In the genomic region with DNA sequence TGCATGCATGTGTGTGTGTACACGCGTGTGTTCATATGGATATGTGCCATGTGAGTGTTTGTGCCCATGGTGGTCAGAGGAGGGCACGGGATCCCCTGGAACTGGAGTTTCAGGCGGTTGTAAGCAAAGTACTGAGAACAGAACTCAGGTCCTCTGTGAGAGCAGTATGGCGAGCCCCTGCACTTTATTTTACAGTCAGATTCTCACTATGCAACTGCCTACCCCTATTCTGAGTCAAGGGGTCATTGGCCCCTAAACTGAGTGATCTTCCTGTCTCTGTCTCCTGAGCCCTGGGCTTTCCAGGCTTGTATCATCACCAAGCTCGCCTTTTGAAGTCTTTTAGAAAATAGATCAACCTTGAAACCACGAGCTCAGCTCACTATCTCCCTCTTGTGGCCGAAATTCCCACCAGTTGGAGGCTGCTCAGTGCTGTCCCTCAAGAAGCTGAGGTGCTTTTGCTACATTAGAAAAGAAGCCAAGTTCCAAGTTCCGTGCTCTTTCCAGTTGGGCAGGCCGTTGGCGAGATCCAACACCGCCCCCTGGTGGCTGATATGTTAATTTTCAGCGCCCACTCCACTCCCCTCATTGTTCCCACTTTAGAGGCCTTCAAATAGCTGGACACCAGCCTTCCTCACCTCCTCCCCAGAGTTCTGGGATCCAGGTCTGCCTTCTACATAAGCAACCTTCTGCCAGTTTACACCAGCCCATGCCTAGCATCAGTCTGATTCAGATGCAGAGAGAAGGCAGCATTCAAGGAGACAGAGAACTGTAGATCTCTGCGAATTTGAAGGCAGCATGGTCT, we compare ENCODE assay signal across 8 mouse cellular contexts. TPM values are rescaled to one million over a fixed set of nuclear protein-coding genes. Genes with fewer than 3 reads are reported as not detected.
A peak's percentile ranks its signal among the peaks of the same experiment; 100 is the strongest.
DNase-seq lines count a peak whose midpoint lies in the region; ATAC-seq and TF ChIP-seq lines count a peak whose summit lies in the region.

No protein-coding gene starts in this region.

- DNase-seq in G1E (ENCODE audit: low spot score) = peak; percentile 33
- peak; percentile 78 for DNase-seq in c-Kit-positive CD71-positive TER-119-negative erythroid progenitor cells, embryonic 14.5 days (ENCODE audit: low read depth)
- DNase-seq in heart, postnatal 4 days = peak; percentile 86
- DNase-seq in layer of hippocampus, adult 8-10 months (ENCODE audit: low spot score in 2 of 2) = peak; percentile 20 to 61
- peak; percentile 93 for DNase-seq in lung, embryonic 14.5 days
- peak; percentile 39 for DNase-seq in ovary, postnatal 10 days (ENCODE audit: low spot score)
- peak; percentile 59 to 83 for DNase-seq in thymus, postnatal 10 days (ENCODE audit: low spot score in 2 of 2)

- ATAC-seq in G1E (ENCODE audit: extremely low read depth, insufficient number of reproducible peaks, low FRiP score, poor library complexity, severe bottlenecking) = 0 out of 2 replicates have a peak, but pooled peaks have one; percentile 28
- peak; percentile 47; the same call in 1 of the 2 replicates for ATAC-seq in forebrain, embryonic 16.5 days
- peak; percentile 88 for ATAC-seq in lung, embryonic 14.5 days (ENCODE audit: insufficient read depth)

- TF ChIP-seq CTCF in G1E (IDR thresholded peaks at IDR 0.05; ENCODE audit: low read depth, low read length) = peak; percentile 65
- peak; percentile 86 for TF ChIP-seq CTCF in lung, embryonic 14.5 days (IDR thresholded peaks at IDR 0.05; ENCODE audit: low read depth)

- H3K4me3 ChIP-seq in G1E (ENCODE audit: low read depth, low read length) = no peak overlapping the region
- no peak overlapping the region for H3K4me3 ChIP-seq in forebrain, embryonic 16.5 days (replicated peaks; ENCODE audit: low read length)
- no peak overlapping the region for H3K4me3 ChIP-seq in lung, embryonic 14.5 days (ENCODE audit: low read depth, low read length)

- H3K36me3 ChIP-seq in G1E (replicated peaks) = no peaks in the 10 kb centered on the region
- H3K36me3 ChIP-seq in forebrain, embryonic 16.5 days (ENCODE audit: control insufficient read depth, insufficient read depth) = no peaks in the 10 kb centered on the region
- no peaks in the 10 kb centered on the region for H3K36me3 ChIP-seq in lung, embryonic 14.5 days (ENCODE audit: insufficient read depth)

- no peak overlapping the region for H3K27ac ChIP-seq in forebrain, embryonic 16.5 days (ENCODE audit: low read length)
- H3K27ac ChIP-seq in lung, embryonic 14.5 days (ENCODE audit: low read depth) = no peak overlapping the region

- no peak overlapping the region for H3K4me2 ChIP-seq in forebrain, embryonic 16.5 days (ENCODE audit: low read length)
- no peak overlapping the region for H3K4me2 ChIP-seq in lung, embryonic 14.5 days

- no peaks in the 10 kb centered on the region for H3K27me3 ChIP-seq in G1E (ENCODE audit: insufficient read depth, low read length)
- H3K27me3 ChIP-seq in forebrain, embryonic 16.5 days (replicated peaks; ENCODE audit: control insufficient read depth, insufficient read depth, low read length) = no peaks in the 10 kb centered on the region
- no peaks in the 10 kb centered on the region for H3K27me3 ChIP-seq in lung, embryonic 14.5 days (ENCODE audit: insufficient read depth, low read length)

- H3K9me3 ChIP-seq in G1E (replicated peaks) = no peaks in the 10 kb centered on the region
- H3K9me3 ChIP-seq in forebrain, embryonic 16.5 days (ENCODE audit: control insufficient read depth, low read length) = no peaks in the 10 kb centered on the region
- H3K9me3 ChIP-seq in lung, embryonic 14.5 days (ENCODE audit: low read depth, low read length) = no peaks in the 10 kb centered on the region

- no peak overlapping the region for H3K9ac ChIP-seq in forebrain, embryonic 16.5 days (replicated peaks; ENCODE audit: low read depth, low read length)
- H3K9ac ChIP-seq in lung, embryonic 14.5 days = no peak overlapping the region

- peaks cover 22% of the 10 kb centered on the region for H3K4me1 ChIP-seq in G1E (ENCODE audit: insufficient read depth, low read depth, low read length)
- H3K4me1 ChIP-seq in forebrain, embryonic 16.5 days (replicated peaks; ENCODE audit: control insufficient read depth, insufficient read depth, low read length) = no peaks in the 10 kb centered on the region
- no peaks in the 10 kb centered on the region for H3K4me1 ChIP-seq in lung, embryonic 14.5 days (ENCODE audit: insufficient read depth)

- WGBS in forebrain, embryonic 16.5 days = 48% methylated on average over 14 of the region's 14 CpGs
- WGBS in lung, embryonic 14.5 days = 45% methylated on average over 14 of the region's 14 CpGs

RNA-seq across cellular contexts. Expression of a gene that starts 16.4 kb away (rescaled TPM):
- not detected in 2 replicates for total RNA-seq in G1E (2014; fragmentation: Nextera tagmentation)
- 0.11 TPM in 1 of 2 replicates, not detected in the other for total RNA-seq in G1E (2017)
- polyA plus RNA-seq in G1E (2012) = not detected in 2 replicates
- polyA plus RNA-seq in forebrain, embryonic 16.5 days (2015; fragmentation: Nextera tagmentation; extraction: Ambion mirVana) = not detected in 2 replicates
- not detected for total RNA-seq in heart, postnatal 4 days (2021)
- not detected for total RNA-seq in layer of hippocampus, adult 8-10 months (2022)
- not detected in 2 replicates for polyA plus RNA-seq in lung, embryonic 14.5 days (2014; fragmentation: Nextera tagmentation; extraction: Ambion mirVana)

RNA-seq across cellular contexts. Expression of a gene that starts 29.9 kb away (rescaled TPM):
- total RNA-seq in G1E (2014; fragmentation: Nextera tagmentation) = 92.4 and 104 TPM in 2 replicates
- total RNA-seq in G1E (2017) = 73.7 and 97.2 TPM in 2 replicates
- 13.7 and 16.4 TPM in 2 replicates for polyA plus RNA-seq in G1E (2012)
- polyA plus RNA-seq in forebrain, embryonic 16.5 days (2015; fragmentation: Nextera tagmentation; extraction: Ambion mirVana) = 14.8 and 17.1 TPM in 2 replicates
- total RNA-seq in heart, postnatal 4 days (2021) = 10 to 100 TPM; 13.0 to 13.5 TPM
- total RNA-seq in layer of hippocampus, adult 8-10 months (2022) = 10 to 100 TPM; 11.3 to 15.9 (median 13.0) TPM
- 29.3 and 32.3 TPM in 2 replicates for polyA plus RNA-seq in lung, embryonic 14.5 days (2014; fragmentation: Nextera tagmentation; extraction: Ambion mirVana)

RNA-seq across cellular contexts. Expression of a gene that starts 32.8 kb away (rescaled TPM):
- total RNA-seq in G1E (2014; fragmentation: Nextera tagmentation) (2.5 TPM in 1 of 2 replicates, not detected in the other), G1E (2017) (7.9 and 9.3 TPM in 2 replicates)
- polyA plus RNA-seq in G1E (2012) = 0.21 and 0.29 TPM in 2 replicates
- polyA plus RNA-seq in forebrain, embryonic 16.5 days (2015; fragmentation: Nextera tagmentation; extraction: Ambion mirVana) = 2.5 and 3.4 TPM in 2 replicates
- 10 to 100 TPM; 11.8 to 12.2 TPM for total RNA-seq in heart, postnatal 4 days (2021)
- 10 to 100 TPM in 3 of 4 experiments, 1 to 10 TPM in 1; 9.7 to 12.9 (median 11.0) TPM for total RNA-seq in layer of hippocampus, adult 8-10 months (2022)
- polyA plus RNA-seq in lung, embryonic 14.5 days (2014; fragmentation: Nextera tagmentation; extraction: Ambion mirVana) = 17.3 and 17.9 TPM in 2 replicates

RNA-seq across cellular contexts. Expression of a gene that starts 36.0 kb away (rescaled TPM):
- total RNA-seq in G1E (2014; fragmentation: Nextera tagmentation) = not detected in 2 replicates
- not detected in 2 replicates for total RNA-seq in G1E (2017)
- polyA plus RNA-seq in G1E (2012) = not detected in 2 replicates
- polyA plus RNA-seq in forebrain, embryonic 16.5 days (2015; fragmentation: Nextera tagmentation; extraction: Ambion mirVana) = 0.24 TPM in 1 of 2 replicates, not detected in the other
- not detected for total RNA-seq in heart, postnatal 4 days (2021)
- 1 to 10 TPM; 1.1 to 2.4 (median 1.9) TPM for total RNA-seq in layer of hippocampus, adult 8-10 months (2022)
- 0.22 and 0.28 TPM in 2 replicates for polyA plus RNA-seq in lung, embryonic 14.5 days (2014; fragmentation: Nextera tagmentation; extraction: Ambion mirVana)

Comparison
In these comparisons a context has a peak if more than half of its experiments do, and no peak if none do; other contexts are left out.
1. ATAC-seq: peak in every context shown above with its lines; median percentile 88 in lung, embryonic 14.5 days; 47 in forebrain, embryonic 16.5 days; 28 in G1E.
2. DNase-seq: peak in every context shown above with its lines; median percentile 93 in lung, embryonic 14.5 days; 86 in heart, postnatal 4 days; 78 in c-Kit-positive CD71-positive TER-119-negative erythroid progenitor cells, embryonic 14.5 days; 71 in thymus, postnatal 10 days; 40 in layer of hippocampus, adult 8-10 months; 39 in ovary, postnatal 10 days; 33 in G1E.
3. RNA of a gene that starts 29.9 kb away (total RNA-seq): 73.7 to 104 TPM in G1E; 13.0 to 13.5 TPM in heart, postnatal 4 days and 11.3 to 15.9 TPM in layer of hippocampus, adult 8-10 months; every median in the first group is over 4 times any median in the second.